Mouse (Mus musculus) brain, embryonic 14.5 days (tissue): ENCODE results near the gene Slc25a21. TPM values are rescaled to one million over a fixed set of nuclear protein-coding genes. Genes with fewer than 3 reads are reported as not detected.

Source experiments
- DNase-seq: peaks from one replicate; pipeline ENCODE4 v3.0.0-alpha.2; 2011; ENCODE audit warnings: low read depth
- CTCF ChIP-seq: fragments of 200-500 bp; IDR thresholded peaks from 2 replicates; pipeline ENCODE4 v1.5.1; 2012; ENCODE audit warnings: inconsistent platforms, mild to moderate bottlenecking, moderate library complexity, borderline replicate concordance; ENCODE audit not compliant: insufficient read depth, insufficient read length; ENCODE audit errors: extremely low read depth
- POLR2A ChIP-seq: fragments of 200-500 bp; IDR thresholded peaks from 2 replicates; pipeline ENCODE4 v1.6.1; 2012; ENCODE audit warnings: mild to moderate bottlenecking, inconsistent platforms, borderline replicate concordance; ENCODE audit not compliant: poor library complexity, insufficient read depth, insufficient read length, severe bottlenecking; ENCODE audit errors: extremely low read depth
- polyA plus RNA-seq: library from polyadenylated mRNA; depleted of rRNA; stranded (reverse); fragments of >200 nt; gene quantifications from 2 replicates; pipeline ENCODE4 v1.2.3, GENCODE M21; 2012

Gene Slc25a21
- polyA plus RNA-seq, 1 experiment, result not detected

- no peak for TF ChIP-seq POLR2A
- TF ChIP-seq CTCF, result no peak
- DNase-seq, result no peak
These were observed 7.1 kb upstream of the Slc25a21 start for GRCm38 (mm10) chr12:57204276-57204851.

- TF ChIP-seq CTCF (no peak), POLR2A (no peak)
- DNase-seq, result no peak
These were observed 4.6 kb upstream of the Slc25a21 start for GRCm38 (mm10) chr12:57201901-57202300.

- TF ChIP-seq CTCF, result no peak
- TF ChIP-seq POLR2A, result no peak
- no peak for DNase-seq
These were observed 2.2 kb upstream of the Slc25a21 start for GRCm38 (mm10) chr12:57199427-57199826.

GRCm38 (mm10) chr12:57198269-57198668 is 997 bp upstream of the Slc25a21 start:
- DNase-seq, result no peak
- TF ChIP-seq CTCF, result no peak
- TF ChIP-seq POLR2A, result no peak

GRCm38 (mm10) chr12:57196608-57197362 is 487 bp downstream of the Slc25a21 start:
- peak; percentile 50 for DNase-seq
- TF ChIP-seq CTCF (no peak), POLR2A (no peak)

GRCm38 (mm10) chr12:57196286-57196607 is 1.0 kb downstream of the Slc25a21 start:
- DNase-seq, result no peak
- TF ChIP-seq POLR2A, result no peak
- TF ChIP-seq CTCF, result no peak

- TF ChIP-seq POLR2A (no peak), CTCF (peak; percentile 26; the same call in 1 of the 2 replicates)
- DNase-seq, result peak; percentile 56
These were observed 2.7 kb downstream of the Slc25a21 start for GRCm38 (mm10) chr12:57194609-57195008.

GRCm38 (mm10) chr12:57187032-57187431 is 10.2 kb downstream of the Slc25a21 start:
- TF ChIP-seq POLR2A (no peak), CTCF (no peak)

GRCm38 (mm10) chr12:57186126-57186525 is 11.1 kb downstream of the Slc25a21 start:
- DNase-seq, result no peak
- no peak for TF ChIP-seq POLR2A
- no peak for TF ChIP-seq CTCF

More at GRCm38 (mm10) chr12:57187032-57187431, 10.2 kb downstream of the Slc25a21 start:
- no peak for DNase-seq

GRCm38 (mm10) chr12:57185475-57185874 is 11.8 kb downstream of the Slc25a21 start:
- DNase-seq, result peak; percentile 32
- TF ChIP-seq POLR2A (no peak), CTCF (peak; percentile 22; the same call in 1 of the 2 replicates)

- TF ChIP-seq POLR2A, result no peak
- no peak for TF ChIP-seq CTCF
- peak; percentile 21 for DNase-seq
These were observed 12.7 kb downstream of the Slc25a21 start for GRCm38 (mm10) chr12:57184401-57185147.

GRCm38 (mm10) chr12:57179465-57180188 is 17.6 kb downstream of the Slc25a21 start:
- no peak for TF ChIP-seq CTCF
- no peak for TF ChIP-seq POLR2A
- peak; percentile 43 for DNase-seq
